Mouse (Mus musculus) kidney, embryonic 15.5 days (tissue): ENCODE measurements at regions not wholly inside any gene's neighbourhood (a gene's known extent, or its start where the extent isn't known, plus 50 kb on each side); places are given as distances from the start of the nearest gene placed in this dataset.
A peak's percentile ranks its signal among the peaks of the same experiment; 100 is the strongest.

Experiments
- ATAC-seq: fragments of 200-750 bp; cut with Nextera tagmentation; replicated peaks from 2 replicates; pipeline ENCODE4 v1.8.0; 2017; ENCODE audit warnings: moderate TSS enrichment; ENCODE audit not compliant: low FRiP score
- H3K27ac ChIP-seq: fragments of 300-500 bp; sonication (generic); 2 replicates; pipeline ENCODE4 v1.5.1; 2015; ENCODE audit warnings: mild to moderate bottlenecking, inconsistent platforms
- H3K27me3 ChIP-seq: fragments of 300-500 bp; sonication (generic); 2 replicates; pipeline ENCODE4 v1.6.1; 2015; ENCODE audit warnings: inconsistent platforms
- H3K36me3 ChIP-seq: fragments of 300-500 bp; sonication (generic); 2 replicates; pipeline ENCODE4 v1.6.1; 2015; ENCODE audit warnings: inconsistent platforms
- H3K4me1 ChIP-seq: fragments of 300-500 bp; sonication (generic); 2 replicates; pipeline ENCODE4 v1.6.1; 2015; ENCODE audit warnings: inconsistent platforms
- H3K4me2 ChIP-seq: fragments of 300-500 bp; sonication (generic); 2 replicates; pipeline ENCODE4 v1.6.1; 2015; ENCODE audit warnings: moderate library complexity, mild to moderate bottlenecking, inconsistent platforms
- H3K4me3 ChIP-seq: fragments of 300-500 bp; sonication (generic); replicated peaks from 2 replicates; pipeline ENCODE4 v1.5.1; 2015; ENCODE audit warnings: mild to moderate bottlenecking, inconsistent platforms
- H3K9ac ChIP-seq: fragments of 300-500 bp; sonication (generic); 2 replicates; pipeline ENCODE4 v1.6.1; 2015; ENCODE audit warnings: mild to moderate bottlenecking, inconsistent platforms
- H3K9me3 ChIP-seq: fragments of 300-500 bp; sonication (generic); replicated peaks from 2 replicates; pipeline ENCODE4 v1.6.1; 2016; ENCODE audit warnings: inconsistent platforms
- WGBS: fragments of 180-500 bp; shearing (Covaris S2); methylation state at CpG from one replicate; pipeline ENCODE4 v1.1.7; 2015; ENCODE audit warnings: mixed read lengths; 5-methylcytosine and 5-hydroxymethylcytosine counted together

GRCm38 (mm10) chr11:35011521-35012476, 109.2 kb upstream of the Slit3 start:
- H3K36me3 ChIP-seq = no peaks in the 10 kb centered on the region
- 52% methylated on average over 24 of the region's 24 CpGs for WGBS
- H3K9me3 ChIP-seq = no peaks in the 10 kb centered on the region
- H3K9ac ChIP-seq = no peak overlapping the region
- ATAC-seq = no peak
- H3K4me2 ChIP-seq = peak overlapping the region; percentile 12; the same call in 1 of the 2 replicates
- peak overlapping the region; percentile 25; the same call in 1 of the 2 replicates for H3K27ac ChIP-seq
- no peak overlapping the region for H3K4me3 ChIP-seq
- H3K4me1 ChIP-seq = peaks cover 5% of the 10 kb centered on the region
- H3K27me3 ChIP-seq = no peaks in the 10 kb centered on the region

- no peak overlapping the region for H3K27ac ChIP-seq
- no peak overlapping the region for H3K9ac ChIP-seq
- H3K36me3 ChIP-seq = no peaks in the 10 kb centered on the region
- H3K9me3 ChIP-seq = no peaks in the 10 kb centered on the region
- ATAC-seq = no peak
- peaks cover 10% of the 10 kb centered on the region for H3K4me1 ChIP-seq
- 14% methylated on average over 20 of the region's 20 CpGs for WGBS
- H3K4me2 ChIP-seq = peak overlapping the region; percentile 50
- H3K4me3 ChIP-seq = 0 out of 2 replicates have a peak overlapping the region, but pooled peaks have one; percentile 9
- no peaks in the 10 kb centered on the region; the same call in 1 of the 2 replicates for H3K27me3 ChIP-seq
Observed at GRCm38 (mm10) chr11:35006773-35007567, 114.1 kb upstream of the Slit3 start.

GRCm38 (mm10) chr11:35005143-35005542, 115.9 kb upstream of the Slit3 start:
- 71% methylated on average over 3 of the region's 3 CpGs for WGBS
- no peaks in the 10 kb centered on the region; the same call in 1 of the 2 replicates for H3K27me3 ChIP-seq
- no peak overlapping the region for H3K9ac ChIP-seq
- no peak for ATAC-seq
- H3K9me3 ChIP-seq = no peaks in the 10 kb centered on the region
- H3K4me1 ChIP-seq = peaks cover 10% of the 10 kb centered on the region
- no peak overlapping the region for H3K4me3 ChIP-seq
- H3K36me3 ChIP-seq = no peaks in the 10 kb centered on the region
- no peak overlapping the region for H3K4me2 ChIP-seq
- no peak overlapping the region for H3K27ac ChIP-seq

GRCm38 (mm10) chr11:35004431-35004830, 116.6 kb upstream of the Slit3 start:
- WGBS = 46% methylated on average over 1 of the region's 1 CpGs
- H3K9me3 ChIP-seq = no peaks in the 10 kb centered on the region
- H3K4me1 ChIP-seq = peaks cover 10% of the 10 kb centered on the region
- no peaks in the 10 kb centered on the region for H3K36me3 ChIP-seq
- H3K9ac ChIP-seq = no peak overlapping the region
- H3K27me3 ChIP-seq = no peaks in the 10 kb centered on the region; the same call in 1 of the 2 replicates
- no peak overlapping the region for H3K4me2 ChIP-seq
- no peak for ATAC-seq
- no peak overlapping the region for H3K4me3 ChIP-seq
- no peak overlapping the region for H3K27ac ChIP-seq

GRCm38 (mm10) chr11:35003956-35004355, 117.1 kb upstream of the Slit3 start:
- no peak for ATAC-seq
- no peak overlapping the region for H3K4me2 ChIP-seq
- WGBS = 25% methylated on average over 3 of the region's 3 CpGs
- H3K9me3 ChIP-seq = no peaks in the 10 kb centered on the region
- H3K4me3 ChIP-seq = no peak overlapping the region
- no peaks in the 10 kb centered on the region; the same call in 1 of the 2 replicates for H3K27me3 ChIP-seq
- H3K27ac ChIP-seq = no peak overlapping the region
- H3K4me1 ChIP-seq = peaks cover 10% of the 10 kb centered on the region
- no peak overlapping the region for H3K9ac ChIP-seq
- no peaks in the 10 kb centered on the region for H3K36me3 ChIP-seq

GRCm38 (mm10) chr11:34997906-34998305, 123.1 kb upstream of the Slit3 start:
- ATAC-seq = no peak
- Histone ChIP-seq H3K9ac (no peak overlapping the region), H3K4me1 (no peaks in the 10 kb centered on the region), H3K9me3 (no peaks in the 10 kb centered on the region), H3K36me3 (no peaks in the 10 kb centered on the region), H3K27me3 (no peaks in the 10 kb centered on the region), H3K4me2 (no peak overlapping the region), H3K27ac (no peak overlapping the region), H3K4me3 (no peak overlapping the region)
- 95% methylated on average over 2 of the region's 2 CpGs for WGBS

GRCm38 (mm10) chr11:34995515-34995914, 125.5 kb upstream of the Slit3 start:
- no peaks in the 10 kb centered on the region for H3K36me3 ChIP-seq
- H3K27ac ChIP-seq = no peak overlapping the region
- ATAC-seq = no peak
- H3K4me1 ChIP-seq = no peaks in the 10 kb centered on the region
- H3K27me3 ChIP-seq = no peaks in the 10 kb centered on the region
- no peak overlapping the region for H3K4me2 ChIP-seq
- WGBS = 72% methylated on average over 4 of the region's 4 CpGs
- no peak overlapping the region for H3K9ac ChIP-seq
- no peak overlapping the region for H3K4me3 ChIP-seq
- H3K9me3 ChIP-seq = no peaks in the 10 kb centered on the region

GRCm38 (mm10) chr11:34982775-34983457, 138.1 kb upstream of the Slit3 start:
- H3K4me3 ChIP-seq = no peak overlapping the region
- H3K27ac ChIP-seq = no peak overlapping the region
- 60% methylated on average over 5 of the region's 5 CpGs for WGBS
- no peaks in the 10 kb centered on the region for H3K4me1 ChIP-seq
- H3K36me3 ChIP-seq = no peaks in the 10 kb centered on the region
- no peaks in the 10 kb centered on the region for H3K9me3 ChIP-seq
- no peak overlapping the region for H3K9ac ChIP-seq
- H3K4me2 ChIP-seq = no peak overlapping the region
- ATAC-seq = no peak
- no peaks in the 10 kb centered on the region for H3K27me3 ChIP-seq

- H3K27me3 ChIP-seq = no peaks in the 10 kb centered on the region
- H3K4me2 ChIP-seq = no peak overlapping the region
- H3K36me3 ChIP-seq = no peaks in the 10 kb centered on the region
- no peaks in the 10 kb centered on the region for H3K9me3 ChIP-seq
- no peak overlapping the region for H3K27ac ChIP-seq
- no peak for ATAC-seq
- no peak overlapping the region for H3K9ac ChIP-seq
- no peaks in the 10 kb centered on the region for H3K4me1 ChIP-seq
- 81% methylated on average over 1 of the region's 1 CpGs for WGBS
- H3K4me3 ChIP-seq = no peak overlapping the region
Observed at GRCm38 (mm10) chr11:34980210-34980609, 140.8 kb upstream of the Slit3 start.

- no peak overlapping the region for H3K4me2 ChIP-seq
- WGBS = 80% methylated on average over 7 of the region's 7 CpGs
Observed at GRCm38 (mm10) chr11:34977861-34978260, 143.2 kb upstream of the Slit3 start.

GRCm38 (mm10) chr11:34975771-34976302, 142.4 kb upstream of the Spdl1 start:
- no peaks in the 10 kb centered on the region for H3K27me3 ChIP-seq
- H3K9me3 ChIP-seq = no peaks in the 10 kb centered on the region
- H3K4me3 ChIP-seq = no peak overlapping the region
- no peak overlapping the region for H3K4me2 ChIP-seq
- no peak overlapping the region for H3K9ac ChIP-seq
- H3K4me1 ChIP-seq = no peaks in the 10 kb centered on the region
- no peak overlapping the region for H3K27ac ChIP-seq
- no peak for ATAC-seq
- H3K36me3 ChIP-seq = no peaks in the 10 kb centered on the region
- WGBS = 42% methylated on average over 8 of the region's 8 CpGs

More at GRCm38 (mm10) chr11:34977861-34978260, 143.2 kb upstream of the Slit3 start:
- H3K9ac ChIP-seq = no peak overlapping the region
- no peaks in the 10 kb centered on the region for H3K36me3 ChIP-seq
- ATAC-seq = no peak
- no peaks in the 10 kb centered on the region for H3K27me3 ChIP-seq
- H3K4me1 ChIP-seq = no peaks in the 10 kb centered on the region
- H3K27ac ChIP-seq = no peak overlapping the region
- H3K9me3 ChIP-seq = no peaks in the 10 kb centered on the region
- no peak overlapping the region for H3K4me3 ChIP-seq
